In the genomic region with DNA sequence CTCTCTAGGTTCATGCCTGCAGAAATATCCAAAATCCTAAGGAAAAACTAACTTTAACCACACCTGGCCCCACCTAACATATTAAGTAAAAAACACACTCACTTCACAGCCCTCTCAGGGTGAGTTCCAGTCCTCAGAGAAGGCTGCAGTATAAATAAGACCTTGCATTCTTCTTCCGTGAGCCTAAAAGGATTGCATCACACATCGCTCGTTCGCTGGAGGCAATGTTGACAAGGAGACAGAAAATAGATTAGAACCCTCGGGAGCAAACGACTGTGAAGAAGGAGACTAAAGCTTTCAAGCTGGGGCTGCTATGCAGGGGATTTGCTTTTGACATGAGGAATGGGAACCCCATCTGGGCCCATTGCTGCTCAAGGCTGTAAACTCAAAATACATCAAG, we compare ENCODE assay signal across 17 mouse cellular contexts. TPM values are rescaled to one million over a fixed set of nuclear protein-coding genes. Genes with fewer than 3 reads are reported as not detected.
DNase-seq lines count a peak whose midpoint lies in the region; ATAC-seq lines count a peak whose summit lies in the region.
"Had no signal": no experiment of that assay in that cellular context is flagged by ENCODE, and none has a peak within 500 bp of the region (broad histone marks: within the 10 kb centered on the region; RNA-seq: fewer than 3 reads in every experiment).

No protein-coding gene starts in this region.

- no peak for ATAC-seq in megakaryocyte-erythroid progenitor cell, adult 5-6 weeks (replicated peaks; ENCODE audit: low FRiP score, low TSS enrichment, poor library complexity, severe bottlenecking)
- ATAC-seq: forebrain, embryonic 14.5 days; inflammation-experienced regulatory T-cells, adult 6 months; liver, postnatal 0 days had no signal

- peak; percentile 53 for DNase-seq in adrenal gland, adult 2 months
- no peak for DNase-seq in adrenal gland, postnatal 4 days (ENCODE audit: low spot score in 2 of 2)
- peak; percentile 37 to 50 for DNase-seq in lung, adult 18-20 months
- DNase-seq in lung, postnatal 4 days: no peak
- peak; percentile 69 for DNase-seq in NIH3T3 (ENCODE audit: low read depth)
- DNase-seq in lung, postnatal 14 days: peak; percentile 16
- DNase-seq in cerebellum, postnatal 10 days: no peak
- DNase-seq: cerebellum, postnatal 14 days; embryo, embryonic 11 days; gastrocnemius, postnatal 25 days; heart, postnatal 10 days; liver; liver, postnatal 0 days; thymus, postnatal 4 days had no signal

RNA-seq across cellular contexts. Expression of a gene that starts 21.0 kb away (rescaled TPM):
- 10 to 100 TPM; 20.6 to 24.3 TPM for total RNA-seq in adrenal gland, adult 2 months (2021)
- polyA plus RNA-seq in adrenal gland, adult 2 months (2012; rRNA removed): 12.0 and 17.2 TPM in 2 replicates
- total RNA-seq in adrenal gland, postnatal 4 days (2021): 10 to 100 TPM; 22.0 to 26.7 TPM
- total RNA-seq in megakaryocyte-erythroid progenitor cell, adult 5-6 weeks (2014; fragmentation: Nextera tagmentation): 18.5 and 35.2 TPM in 2 replicates
- total RNA-seq in megakaryocyte-erythroid progenitor cell, adult 5-6 weeks (2017): 15.8 and 18.2 TPM in 2 replicates

RNA-seq across cellular contexts. Expression of a gene that starts 23.7 kb away (rescaled TPM):
- total RNA-seq in adrenal gland, adult 2 months (2021): 100 to 1,000 TPM; 472 to 552 TPM
- polyA plus RNA-seq in adrenal gland, adult 2 months (2012; rRNA removed): 84.6 and 101 TPM in 2 replicates
- total RNA-seq in adrenal gland, postnatal 4 days (2021): 100 to 1,000 TPM; 359 to 397 TPM
- 142 and 209 TPM in 2 replicates for total RNA-seq in megakaryocyte-erythroid progenitor cell, adult 5-6 weeks (2014; fragmentation: Nextera tagmentation)
- total RNA-seq in megakaryocyte-erythroid progenitor cell, adult 5-6 weeks (2017): 217 and 233 TPM in 2 replicates

RNA-seq across cellular contexts. Expression of a gene that starts 23.8 kb away (rescaled TPM):
- total RNA-seq in adrenal gland, adult 2 months (2021): 10 to 100 TPM; 15.8 to 19.1 TPM
- 35.0 and 41.2 TPM in 2 replicates for polyA plus RNA-seq in adrenal gland, adult 2 months (2012; rRNA removed)
- 10 to 100 TPM; 31.4 to 33.7 TPM for total RNA-seq in adrenal gland, postnatal 4 days (2021)
- total RNA-seq in megakaryocyte-erythroid progenitor cell, adult 5-6 weeks (2014; fragmentation: Nextera tagmentation): 38.3 and 47.6 TPM in 2 replicates
- total RNA-seq in megakaryocyte-erythroid progenitor cell, adult 5-6 weeks (2017): 18.1 and 62.9 TPM in 2 replicates

Comparison
In these comparisons a context has a peak if more than half of its experiments do, and no peak if none do; other contexts are left out.
1. DNase-seq: peak in adrenal gland, adult 2 months (single experiment), lung, adult 18-20 months (2 of 2), NIH3T3 (single experiment) and lung, postnatal 14 days (single experiment); none in adrenal gland, postnatal 4 days (0 of 2), lung, postnatal 4 days (0 of 2) and cerebellum, postnatal 10 days (0 of 2).